Mouse (Mus musculus): ENCODE results near the gene 9230104L09Rik. TPM values are rescaled to one million over a fixed set of nuclear protein-coding genes. Genes with fewer than 3 reads are reported as not detected.

The 9230104L09Rik gene
- polyA plus RNA-seq, 1 experiment from 2014 or later = not detected

- Histone ChIP-seq H3K27me3 (ENCODE audit: control insufficient read depth, insufficient read depth, low read length) (no peaks in the 10 kb centered on the region), H3K4me1 (ENCODE audit: control insufficient read depth, insufficient read depth, low read length) (peaks cover 2% of the 10 kb centered on the region; the same call in 1 of the 2 replicates), H3K4me2 (ENCODE audit: low read depth) (no peak overlapping the region), H3K9me3 (ENCODE audit: control insufficient read depth, low read length) (no peaks in the 10 kb centered on the region), H3K9ac (ENCODE audit: low read length) (no peak overlapping the region), H3K36me3 (ENCODE audit: control insufficient read depth, insufficient read depth, low read length) (no peaks in the 10 kb centered on the region; the same call in 1 of the 2 replicates), H3K4me3 (ENCODE audit: low read depth, low read length) (no peak overlapping the region), H3K27ac (ENCODE audit: low read depth, low read length) (no peak overlapping the region)
- WGBS = 85% methylated on average over 1 of the region's 1 CpGs
- DNase-seq (ENCODE audit: low spot score) (no peak), ATAC-seq (ENCODE audit: insufficient read depth, low FRiP score, low TSS enrichment) (no peak)
These were observed 4.1 kb upstream of the 9230104L09Rik start for GRCm38 (mm10) chr2:148868959-148869358.

GRCm38 (mm10) chr2:148861693-148862092 lies 3.1 kb downstream of the 9230104L09Rik start:
- Histone ChIP-seq H3K36me3 (ENCODE audit: control insufficient read depth, insufficient read depth, low read length) (no peaks in the 10 kb centered on the region), H3K9ac (ENCODE audit: low read length) (no peak overlapping the region), H3K27me3 (ENCODE audit: control insufficient read depth, insufficient read depth, low read length) (no peaks in the 10 kb centered on the region), H3K4me1 (ENCODE audit: control insufficient read depth, insufficient read depth, low read length) (no peaks in the 10 kb centered on the region), H3K27ac (ENCODE audit: low read depth, low read length) (no peak overlapping the region), H3K9me3 (ENCODE audit: control insufficient read depth, low read length) (no peaks in the 10 kb centered on the region), H3K4me2 (ENCODE audit: low read depth) (no peak overlapping the region), H3K4me3 (ENCODE audit: low read depth, low read length) (no peak overlapping the region)
- DNase-seq (ENCODE audit: low spot score) (no peak), ATAC-seq (ENCODE audit: insufficient read depth, low FRiP score, low TSS enrichment) (no peak)

- 80% methylated on average over 4 of the region's 4 CpGs for WGBS
- no peak for ATAC-seq (ENCODE audit: insufficient read depth, low FRiP score, low TSS enrichment)
- H3K9me3 ChIP-seq (ENCODE audit: control insufficient read depth, low read length) = no peaks in the 10 kb centered on the region
- H3K4me1 ChIP-seq (ENCODE audit: control insufficient read depth, insufficient read depth, low read length) = no peaks in the 10 kb centered on the region
- H3K36me3 ChIP-seq (ENCODE audit: control insufficient read depth, insufficient read depth, low read length) = no peaks in the 10 kb centered on the region
- H3K27me3 ChIP-seq (ENCODE audit: control insufficient read depth, insufficient read depth, low read length) = no peaks in the 10 kb centered on the region
- H3K4me3 ChIP-seq (ENCODE audit: low read depth, low read length) = no peak overlapping the region
- DNase-seq (ENCODE audit: low spot score) = no peak
- no peak overlapping the region for H3K27ac ChIP-seq (ENCODE audit: low read depth, low read length)
- no peak overlapping the region for H3K9ac ChIP-seq (ENCODE audit: low read length)
- H3K4me2 ChIP-seq (ENCODE audit: low read depth) = no peak overlapping the region
These were observed 3.8 kb downstream of the 9230104L09Rik start for GRCm38 (mm10) chr2:148860993-148861392.

- DNase-seq (ENCODE audit: low spot score) = no peak
- Histone ChIP-seq H3K4me3 (ENCODE audit: low read depth, low read length) (no peak overlapping the region), H3K36me3 (ENCODE audit: control insufficient read depth, insufficient read depth, low read length) (no peaks in the 10 kb centered on the region), H3K4me1 (ENCODE audit: control insufficient read depth, insufficient read depth, low read length) (no peaks in the 10 kb centered on the region), H3K9ac (ENCODE audit: low read length) (no peak overlapping the region), H3K9me3 (ENCODE audit: control insufficient read depth, low read length) (no peaks in the 10 kb centered on the region), H3K27me3 (ENCODE audit: control insufficient read depth, insufficient read depth, low read length) (no peaks in the 10 kb centered on the region), H3K27ac (ENCODE audit: low read depth, low read length) (no peak overlapping the region), H3K4me2 (ENCODE audit: low read depth) (no peak overlapping the region)
- WGBS = 86% methylated on average over 4 of the region's 4 CpGs
- ATAC-seq (ENCODE audit: insufficient read depth, low FRiP score, low TSS enrichment) = no peak
These were observed 7.3 kb downstream of the 9230104L09Rik start for GRCm38 (mm10) chr2:148857506-148857905.

GRCm38 (mm10) chr2:148856630-148857400 lies 8.0 kb downstream of the 9230104L09Rik start:
- Histone ChIP-seq H3K9ac (ENCODE audit: low read length) (no peak overlapping the region), H3K4me2 (ENCODE audit: low read depth) (no peak overlapping the region), H3K27ac (ENCODE audit: low read depth, low read length) (no peak overlapping the region), H3K4me3 (ENCODE audit: low read depth, low read length) (no peak overlapping the region), H3K27me3 (ENCODE audit: control insufficient read depth, insufficient read depth, low read length) (no peaks in the 10 kb centered on the region), H3K36me3 (ENCODE audit: control insufficient read depth, insufficient read depth, low read length) (no peaks in the 10 kb centered on the region), H3K9me3 (ENCODE audit: control insufficient read depth, low read length) (no peaks in the 10 kb centered on the region), H3K4me1 (ENCODE audit: control insufficient read depth, insufficient read depth, low read length) (no peaks in the 10 kb centered on the region)
- no peak for ATAC-seq (ENCODE audit: insufficient read depth, low FRiP score, low TSS enrichment)
- no peak for DNase-seq (ENCODE audit: low spot score)
- 87% methylated on average over 8 of the region's 8 CpGs for WGBS

- Histone ChIP-seq H3K36me3 (ENCODE audit: control insufficient read depth, insufficient read depth, low read length) (no peaks in the 10 kb centered on the region), H3K4me1 (ENCODE audit: control insufficient read depth, insufficient read depth, low read length) (no peaks in the 10 kb centered on the region), H3K9ac (ENCODE audit: low read length) (no peak overlapping the region), H3K9me3 (ENCODE audit: control insufficient read depth, low read length) (no peaks in the 10 kb centered on the region), H3K27me3 (ENCODE audit: control insufficient read depth, insufficient read depth, low read length) (no peaks in the 10 kb centered on the region), H3K4me2 (ENCODE audit: low read depth) (no peak overlapping the region), H3K4me3 (ENCODE audit: low read depth, low read length) (no peak overlapping the region), H3K27ac (ENCODE audit: low read depth, low read length) (no peak overlapping the region)
- DNase-seq (ENCODE audit: low spot score) (peak; percentile 64), ATAC-seq (ENCODE audit: insufficient read depth, low FRiP score, low TSS enrichment) (peak; percentile 59; the same call in 1 of the 2 replicates)
- 47% methylated on average over 8 of the region's 8 CpGs for WGBS
These were observed 13.5 kb downstream of the 9230104L09Rik start for GRCm38 (mm10) chr2:148851116-148851906.

- Histone ChIP-seq H3K27me3 (ENCODE audit: control insufficient read depth, insufficient read depth, low read length) (no peaks in the 10 kb centered on the region), H3K4me2 (ENCODE audit: low read depth) (no peak overlapping the region), H3K27ac (ENCODE audit: low read depth, low read length) (no peak overlapping the region), H3K36me3 (ENCODE audit: control insufficient read depth, insufficient read depth, low read length) (no peaks in the 10 kb centered on the region), H3K9ac (ENCODE audit: low read length) (no peak overlapping the region), H3K4me1 (ENCODE audit: control insufficient read depth, insufficient read depth, low read length) (no peaks in the 10 kb centered on the region), H3K4me3 (ENCODE audit: low read depth, low read length) (no peak overlapping the region), H3K9me3 (ENCODE audit: control insufficient read depth, low read length) (no peaks in the 10 kb centered on the region)
- DNase-seq (ENCODE audit: low spot score) = no peak
- no peak for ATAC-seq (ENCODE audit: insufficient read depth, low FRiP score, low TSS enrichment)
- WGBS = 92% methylated on average over 2 of the region's 2 CpGs
These were observed 25.6 kb downstream of the 9230104L09Rik start for GRCm38 (mm10) chr2:148839224-148839623.

- H3K36me3 ChIP-seq (ENCODE audit: control insufficient read depth, insufficient read depth, low read length) = no peaks in the 10 kb centered on the region
- no peak overlapping the region for H3K9ac ChIP-seq (ENCODE audit: low read length)
- no peak for DNase-seq (ENCODE audit: low spot score)
- no peaks in the 10 kb centered on the region for H3K4me1 ChIP-seq (ENCODE audit: control insufficient read depth, insufficient read depth, low read length)
- 87% methylated on average over 5 of the region's 5 CpGs for WGBS
- no peaks in the 10 kb centered on the region for H3K27me3 ChIP-seq (ENCODE audit: control insufficient read depth, insufficient read depth, low read length)
- no peak overlapping the region for H3K4me3 ChIP-seq (ENCODE audit: low read depth, low read length)
- no peak overlapping the region for H3K4me2 ChIP-seq (ENCODE audit: low read depth)
- no peaks in the 10 kb centered on the region for H3K9me3 ChIP-seq (ENCODE audit: control insufficient read depth, low read length)
- no peak for ATAC-seq (ENCODE audit: insufficient read depth, low FRiP score, low TSS enrichment)
- no peak overlapping the region for H3K27ac ChIP-seq (ENCODE audit: low read depth, low read length)
These were observed 26.6 kb downstream of the 9230104L09Rik start for GRCm38 (mm10) chr2:148838075-148838777.

All from neural tube, embryonic 11.5 days (tissue).